Mouse (Mus musculus) E14TG2a.4 (cell line): ENCODE data around the gene Cacna1g.

Experiments used
- H3K27me3 ChIP-seq: 2 replicates; pipeline ENCODE4 v1.6.1; 2014; ENCODE audit warnings: low read length, control low read depth; ENCODE audit not compliant: insufficient read depth
- H3K36me3 ChIP-seq: 2 replicates; pipeline ENCODE4 v1.6.1; 2014; ENCODE audit warnings: low read length, control low read depth; ENCODE audit not compliant: insufficient read depth
- H3K4me1 ChIP-seq: replicated peaks from 2 replicates; pipeline ENCODE4 v1.6.1; 2014; ENCODE audit warnings: low read depth, low read length, control low read depth
- H3K4me3 ChIP-seq: replicated peaks from 2 replicates; pipeline ENCODE4 v1.5.1; 2014; ENCODE audit warnings: mild to moderate bottlenecking, low read length
- H3K9me3 ChIP-seq: 2 replicates; pipeline ENCODE4 v1.6.1; 2014; ENCODE audit warnings: low read length, control low read depth
- CTCF ChIP-seq: conservative IDR thresholded peaks from 2 replicates; pipeline ENCODE4 v1.5.1; 2014; ENCODE audit warnings: low read length
- NANOG ChIP-seq: IDR thresholded peaks from 2 replicates; pipeline ENCODE4 v1.6.1; 2014; ENCODE audit warnings: borderline replicate concordance, low read length, mixed read lengths
- POU5F1 ChIP-seq: IDR thresholded peaks from 2 replicates; pipeline ENCODE4 v1.6.1; 2014; ENCODE audit warnings: low read length, borderline replicate concordance

Gene Cacna1g

GRCm38 (mm10) chr11:94473707-94474543 is at the start of gene Cacna1g:
Cacna1g (minus strand) TSS chr11:94474198.
- H3K27me3 ChIP-seq, result peaks cover 81% of the 10 kb centered on the region
- H3K4me1 ChIP-seq, result peaks cover 48% of the 10 kb centered on the region
- H3K9me3 ChIP-seq, result no peaks in the 10 kb centered on the region
- TF ChIP-seq CTCF (no peak), POU5F1 (no peak), NANOG (no peak)
- H3K4me3 ChIP-seq, result peak within 1 kb of the TSS; percentile 80
- H3K36me3 ChIP-seq, result no peaks in the 10 kb centered on the region

DNA sequence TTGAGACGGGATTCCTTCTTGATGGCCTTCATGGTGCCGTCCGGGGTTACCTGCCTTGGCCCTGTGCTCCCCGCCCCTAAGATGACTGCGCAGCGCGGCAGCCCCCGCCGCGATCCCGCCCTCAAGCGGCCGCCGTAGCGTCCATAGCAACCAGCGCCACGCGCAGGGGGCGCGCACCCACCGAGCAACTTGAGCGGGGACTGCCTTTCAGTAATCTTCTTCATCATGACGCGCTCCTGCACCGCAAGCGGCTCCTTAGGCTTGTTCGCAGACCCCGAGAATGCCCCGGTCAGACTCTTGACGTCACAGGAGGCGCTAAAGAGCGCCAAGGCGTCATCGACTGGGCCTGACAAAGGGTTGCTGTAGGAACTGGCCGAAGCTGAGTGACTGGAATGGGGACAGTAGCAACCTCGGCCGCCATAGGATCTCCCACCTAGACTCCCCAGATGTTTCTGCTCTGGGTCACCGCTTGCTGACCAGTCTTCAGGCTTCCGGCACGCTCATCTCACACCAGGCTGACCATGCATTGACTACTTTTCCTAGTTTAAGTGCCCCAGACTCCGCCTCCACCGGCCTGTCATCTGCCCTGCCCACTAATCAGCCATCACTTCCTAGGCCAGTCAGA is 47.3 kb upstream of the Cacna1g start, which contains the start of gene Mycbpap:
Gene Mycbpap, minus strand, starts transcription at position 524 of the 625 bp plus-strand sequence.
- Histone ChIP-seq H3K27me3 (peaks cover 39% of the 10 kb centered on the region), H3K4me3 (peak within 1 kb of the TSS; percentile 75), H3K4me1 (peaks cover 22% of the 10 kb centered on the region), H3K36me3 (no peaks in the 10 kb centered on the region), H3K9me3 (no peaks in the 10 kb centered on the region)
- TF ChIP-seq CTCF (no peak), NANOG (no peak), POU5F1 (no peak)

DNA sequence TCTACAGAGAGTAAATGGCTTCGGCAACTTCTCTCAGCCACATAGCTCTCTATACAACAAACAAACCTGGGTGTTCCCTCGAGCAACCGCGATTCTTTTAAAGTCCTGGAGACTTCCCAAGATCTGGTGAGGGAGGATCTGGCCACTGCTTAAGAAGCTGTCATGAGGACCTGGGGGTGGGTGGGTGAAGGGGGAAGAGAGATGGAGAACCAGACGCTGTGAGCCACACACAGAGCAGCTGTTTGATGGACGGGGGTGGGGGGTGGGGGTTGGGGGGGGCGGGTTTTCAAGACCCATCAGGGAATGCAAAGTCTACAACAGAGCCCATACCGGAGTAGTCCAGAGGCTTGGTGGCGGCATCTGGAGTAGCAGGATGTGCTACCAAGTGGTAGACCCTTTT is 39.5 kb upstream of the Cacna1g start:
- no peak for TF ChIP-seq CTCF
- no peaks in the 10 kb centered on the region for H3K9me3 ChIP-seq

DNA sequence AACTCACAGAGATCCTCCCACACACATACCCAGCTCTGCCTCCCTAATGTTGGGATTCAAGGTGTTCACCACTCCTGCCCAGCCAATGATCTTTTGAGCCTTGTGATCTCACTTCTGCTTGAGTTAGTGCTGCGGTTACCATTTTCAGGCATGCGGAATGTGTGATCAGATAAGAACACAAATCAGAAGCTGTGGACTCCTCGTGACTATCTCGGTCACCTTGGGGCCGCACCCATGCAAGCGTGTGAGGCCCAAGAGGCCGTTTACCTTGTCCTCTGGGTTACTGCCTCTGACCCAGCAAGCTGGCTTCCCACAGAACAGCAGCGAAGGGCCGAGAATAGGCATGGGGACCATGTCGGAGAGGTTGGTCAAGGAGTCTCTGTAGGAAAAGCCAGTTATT is 35.0 kb upstream of the Cacna1g start:
- TF ChIP-seq POU5F1, result no peak
- no peak for TF ChIP-seq CTCF
- no peak for TF ChIP-seq NANOG
- peaks cover 43% of the 10 kb centered on the region for H3K27me3 ChIP-seq
- no peaks in the 10 kb centered on the region for H3K4me1 ChIP-seq
- H3K36me3 ChIP-seq, result no peaks in the 10 kb centered on the region
- no peak overlapping the region for H3K4me3 ChIP-seq
- H3K9me3 ChIP-seq, result no peaks in the 10 kb centered on the region

More for the DNA sequence above, 39.5 kb upstream of the Cacna1g start:
- H3K27me3 ChIP-seq, result peaks cover 12% of the 10 kb centered on the region
- H3K4me3 ChIP-seq, result no peak overlapping the region
- no peaks in the 10 kb centered on the region for H3K4me1 ChIP-seq
- H3K36me3 ChIP-seq, result no peaks in the 10 kb centered on the region

- no peak for TF ChIP-seq NANOG
- TF ChIP-seq CTCF, result no peak
- TF ChIP-seq POU5F1, result no peak
- Histone ChIP-seq H3K4me1 (peaks cover 31% of the 10 kb centered on the region), H3K9me3 (no peaks in the 10 kb centered on the region), H3K4me3 (no peak overlapping the region), H3K27me3 (peaks cover 90% of the 10 kb centered on the region), H3K36me3 (no peaks in the 10 kb centered on the region)
Observed at GRCm38 (mm10) chr11:94501482-94501881, 27.5 kb upstream of the Cacna1g start.

GRCm38 (mm10) chr11:94500362-94500761 is 26.4 kb upstream of the Cacna1g start:
- Histone ChIP-seq H3K27me3 (peaks cover 90% of the 10 kb centered on the region), H3K36me3 (no peaks in the 10 kb centered on the region), H3K9me3 (no peaks in the 10 kb centered on the region), H3K4me1 (peaks cover 40% of the 10 kb centered on the region), H3K4me3 (no peak overlapping the region; the same call in 1 of the 2 replicates)
- TF ChIP-seq NANOG (no peak), CTCF (no peak), POU5F1 (no peak)

- no peaks in the 10 kb centered on the region for H3K36me3 ChIP-seq
- H3K4me3 ChIP-seq, result peak within 1 kb of the TSS; percentile 50; the same call in 1 of the 2 replicates
- no peaks in the 10 kb centered on the region for H3K9me3 ChIP-seq
- H3K27me3 ChIP-seq, result peaks cover 91% of the 10 kb centered on the region
- peaks cover 46% of the 10 kb centered on the region for H3K4me1 ChIP-seq
- TF ChIP-seq NANOG (no peak), CTCF (no peak), POU5F1 (no peak)
Observed at GRCm38 (mm10) chr11:94499661-94500152, 25.7 kb upstream of the Cacna1g start, which contains the start of gene Epn3. Epn3 (minus strand) TSS chr11:94499974.

- H3K4me3 ChIP-seq, result no peak overlapping the region
- H3K27me3 ChIP-seq, result peaks cover 92% of the 10 kb centered on the region
- H3K9me3 ChIP-seq, result no peaks in the 10 kb centered on the region
- TF ChIP-seq POU5F1, result no peak
- TF ChIP-seq NANOG, result no peak
- TF ChIP-seq CTCF, result no peak
- no peaks in the 10 kb centered on the region for H3K36me3 ChIP-seq
- peaks cover 46% of the 10 kb centered on the region for H3K4me1 ChIP-seq
Observed at GRCm38 (mm10) chr11:94499035-94499434, 25.0 kb upstream of the Cacna1g start.
